Mouse (Mus musculus) lung, postnatal 0 days (tissue): ENCODE results near the gene Bcl3. TPM values are rescaled to one million over a fixed set of nuclear protein-coding genes. Genes with fewer than 3 reads are reported as not detected.

Source experiments
- ATAC-seq: fragments of 200-750 bp; cut with Nextera tagmentation; 2 replicates; pipeline ENCODE4 v1.8.0; 2017; ENCODE audit warnings: moderate library complexity
- DNase-seq: peaks from one replicate; pipeline ENCODE4 v3.0.0-alpha.2; 2016; ENCODE audit warnings: low spot score
- H3K27ac ChIP-seq: fragments of 300-500 bp; sonication (generic); 2 replicates; pipeline ENCODE4 v1.5.1; 2014; ENCODE audit warnings: antibody characterized with exemption, mild to moderate bottlenecking, low read length, mixed read lengths
- H3K27me3 ChIP-seq: fragments of 300-500 bp; sonication (generic); replicated peaks from 2 replicates; pipeline ENCODE4 v1.6.1; 2014; ENCODE audit warnings: low read length, mixed read lengths; ENCODE audit not compliant: insufficient read depth
- H3K36me3 ChIP-seq: fragments of 300-500 bp; sonication (generic); 2 replicates; pipeline ENCODE4 v1.6.1; 2014; ENCODE audit warnings: low read length, mixed read lengths; ENCODE audit not compliant: insufficient read depth
- H3K4me1 ChIP-seq: fragments of 300-500 bp; sonication (generic); 2 replicates; pipeline ENCODE4 v1.6.1; 2014; ENCODE audit warnings: antibody characterized with exemption, low read depth, low read length, mixed read lengths; ENCODE audit not compliant: insufficient read depth
- H3K4me2 ChIP-seq: fragments of 300-500 bp; sonication (generic); replicated peaks from 2 replicates; pipeline ENCODE4 v1.6.1; 2014; ENCODE audit warnings: low read depth, mild to moderate bottlenecking, low read length, moderate library complexity, mixed read lengths
- H3K4me3 ChIP-seq: fragments of 300-500 bp; sonication (generic); 2 replicates; pipeline ENCODE4 v1.5.1; 2014; ENCODE audit warnings: low read depth, low read length
- H3K9ac ChIP-seq: fragments of 300-500 bp; sonication (generic); replicated peaks from 2 replicates; pipeline ENCODE4 v1.6.1; 2014; ENCODE audit warnings: low read depth, mild to moderate bottlenecking
- H3K9me3 ChIP-seq: fragments of 300-500 bp; sonication (generic); 2 replicates; pipeline ENCODE4 v1.6.1; 2016; ENCODE audit warnings: low read length, mixed read lengths
- CTCF ChIP-seq: IDR thresholded peaks from 2 replicates; pipeline ENCODE4 v1.5.1; 2016; ENCODE audit warnings: antibody characterized with exemption, mild to moderate bottlenecking
- EP300 ChIP-seq: IDR thresholded peaks from 2 replicates; pipeline ENCODE4 v1.6.1; 2016; ENCODE audit warnings: antibody characterized with exemption, mild to moderate bottlenecking, control low read depth
- WGBS: fragments of 180-500 bp; shearing (Covaris S2); extraction: QIAGEN DNeasy Blood & Tissue Kit; methylation state at CpG from one replicate; pipeline ENCODE4 v1.1.7; 2014; 5-methylcytosine and 5-hydroxymethylcytosine counted together
- polyA plus RNA-seq: library from polyadenylated mRNA; unstranded; fragments of >200 nt; fragmentation: Nextera tagmentation; extraction: Ambion mirVana; gene quantifications from 2 replicates; pipeline ENCODE4 v1.2.1, GENCODE M21; 2015

Gene Bcl3
- polyA plus RNA-seq, 1 experiment from 2014 or later: 8.3 TPM

DNA sequence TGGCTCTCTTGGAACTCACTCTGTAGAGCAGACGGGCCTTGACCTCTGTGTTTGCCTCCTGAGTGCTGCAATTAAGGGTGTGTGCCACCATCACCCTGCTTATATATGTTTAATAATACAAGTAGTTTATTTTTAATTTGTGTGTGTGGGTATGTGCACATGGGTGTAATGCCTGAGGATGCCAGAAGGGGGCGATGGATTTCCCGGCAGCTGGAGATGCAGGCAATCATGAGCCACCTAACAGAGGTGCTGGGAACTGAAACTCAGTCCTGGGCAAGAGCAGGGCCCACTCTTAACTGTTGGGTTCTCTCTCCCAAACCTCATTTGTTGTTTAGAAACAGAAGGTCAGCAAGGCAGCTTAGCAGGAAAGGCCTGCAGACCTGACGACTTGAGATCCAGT, 42.7 kb downstream of the Bcl3 start:
- ATAC-seq (no peak), DNase-seq (no peak)
- Histone ChIP-seq H3K9ac (no peak overlapping the region), H3K27ac (no peak overlapping the region), H3K27me3 (no peaks in the 10 kb centered on the region), H3K4me3 (no peak overlapping the region), H3K4me1 (no peaks in the 10 kb centered on the region), H3K36me3 (no peaks in the 10 kb centered on the region), H3K9me3 (no peaks in the 10 kb centered on the region), H3K4me2 (no peak overlapping the region)
- 68% methylated on average over 4 of the region's 4 CpGs for WGBS
- TF ChIP-seq EP300 (no peak), CTCF (peak; percentile 44)

DNA sequence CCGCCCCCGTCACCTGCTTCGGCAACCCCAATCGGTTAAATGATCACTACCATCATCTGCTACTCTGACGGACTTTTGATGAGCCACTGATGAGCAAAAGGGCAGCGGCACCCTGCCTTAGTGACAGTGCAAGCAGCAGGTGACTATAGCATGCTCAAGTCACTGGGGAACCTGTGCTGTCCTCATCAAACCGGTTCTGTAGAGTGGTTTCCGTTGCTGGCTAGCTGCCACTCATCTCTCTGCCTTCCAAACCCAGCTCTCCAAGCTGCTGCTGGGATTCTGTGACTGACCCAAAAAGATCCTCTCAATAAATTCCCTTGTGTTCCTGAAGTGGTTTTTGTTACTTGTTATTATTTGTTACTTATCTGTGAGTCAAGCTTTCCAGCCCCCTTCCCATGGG, 43.9 kb downstream of the Bcl3 start:
- Histone ChIP-seq H3K36me3 (no peaks in the 10 kb centered on the region), H3K4me2 (no peak overlapping the region), H3K4me3 (no peak overlapping the region), H3K27me3 (no peaks in the 10 kb centered on the region), H3K27ac (0 out of 2 replicates have a peak overlapping the region, but pooled peaks have one; percentile 32), H3K9me3 (no peaks in the 10 kb centered on the region), H3K4me1 (no peaks in the 10 kb centered on the region), H3K9ac (no peak overlapping the region)
- DNase-seq (peak; percentile 74), ATAC-seq (peak; percentile 75)
- TF ChIP-seq CTCF: no peak
- TF ChIP-seq EP300: peak; percentile 40; the same call in 1 of the 2 replicates
- WGBS: 64% methylated on average over 8 of the region's 8 CpGs

- no peak overlapping the region for H3K9ac ChIP-seq
- ATAC-seq (peak; percentile 41), DNase-seq (no peak)
- H3K4me2 ChIP-seq: no peak overlapping the region
- TF ChIP-seq CTCF (no peak), EP300 (no peak)
- H3K4me3 ChIP-seq: no peak overlapping the region
- no peaks in the 10 kb centered on the region for H3K27me3 ChIP-seq
- no peaks in the 10 kb centered on the region for H3K9me3 ChIP-seq
- H3K4me1 ChIP-seq: no peaks in the 10 kb centered on the region
- H3K36me3 ChIP-seq: no peaks in the 10 kb centered on the region
- 64% methylated on average over 11 of the region's 11 CpGs for WGBS
- no peak overlapping the region for H3K27ac ChIP-seq
These were observed 45.4 kb downstream of the Bcl3 start for GRCm38 (mm10) chr7:19777049-19777723.

- no peak overlapping the region for H3K9ac ChIP-seq
- H3K4me3 ChIP-seq: no peak overlapping the region
- H3K4me1 ChIP-seq: peaks cover 9% of the 10 kb centered on the region; the same call in 1 of the 2 replicates
- WGBS: 28% methylated on average over 4 of the region's 4 CpGs
- ATAC-seq (no peak), DNase-seq (peak; percentile 51)
- 0 out of 2 replicates have a peak overlapping the region, but pooled peaks have one; percentile 23 for H3K4me2 ChIP-seq
- TF ChIP-seq EP300 (no peak), CTCF (no peak)
- peak overlapping the region; percentile 39 for H3K27ac ChIP-seq
- 0 out of 2 replicates have a peak, but pooled peaks cover 2% of the 10 kb centered on the region for H3K36me3 ChIP-seq
- no peaks in the 10 kb centered on the region for H3K27me3 ChIP-seq
- no peaks in the 10 kb centered on the region for H3K9me3 ChIP-seq
These were observed 50.9 kb downstream of the Bcl3 start for GRCm38 (mm10) chr7:19771682-19772081.

DNA sequence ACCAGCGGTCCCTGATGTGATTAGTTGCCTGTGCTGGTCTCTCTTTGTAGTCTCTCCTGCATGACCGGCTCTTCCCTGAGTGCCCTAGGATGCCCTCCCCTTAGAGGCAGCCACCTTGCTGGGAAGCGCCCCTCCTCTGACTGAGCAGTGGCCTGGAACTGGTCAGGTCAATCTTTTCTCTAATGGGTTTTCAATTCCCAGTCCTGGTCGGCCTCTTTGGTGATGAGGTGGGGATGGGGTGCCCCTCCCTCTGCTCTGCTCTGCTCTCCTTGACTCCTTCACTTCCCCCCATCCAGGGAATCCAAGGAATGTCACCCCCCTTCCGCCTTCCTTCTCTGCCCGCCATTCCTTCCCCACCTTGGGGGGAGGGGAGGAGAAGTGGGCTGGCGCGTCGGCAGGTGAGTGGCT, 51.6 kb downstream of the Bcl3 start, which contains the start of gene Bcam:
Bcam (minus strand) TSS at position 33 of the 408 bp plus-strand sequence.
- H3K27me3 ChIP-seq: no peaks in the 10 kb centered on the region
- no peak for TF ChIP-seq CTCF
- TF ChIP-seq EP300: peak; percentile 69
- peaks cover 9% of the 10 kb centered on the region; the same call in 1 of the 2 replicates for H3K4me1 ChIP-seq
- H3K4me2 ChIP-seq: peak within 1 kb of the TSS; percentile 81
- DNase-seq: peak; percentile 85
- H3K4me3 ChIP-seq: peak within 1 kb of the TSS; percentile 67
- H3K36me3 ChIP-seq: 0 out of 2 replicates have a peak, but pooled peaks cover 5% of the 10 kb centered on the region
- ATAC-seq: peak; percentile 77
- no peaks in the 10 kb centered on the region for H3K9me3 ChIP-seq
- H3K27ac ChIP-seq: peak within 1 kb of the TSS; percentile 88
- peak within 1 kb of the TSS; percentile 75 for H3K9ac ChIP-seq
- 3% methylated on average over 9 of the region's 9 CpGs for WGBS

GRCm38 (mm10) chr7:19770375-19770754, 52.2 kb downstream of the Bcl3 start:
- H3K4me2 ChIP-seq: peak overlapping the region; percentile 81
- H3K27ac ChIP-seq: peak overlapping the region; percentile 88
- peak overlapping the region; percentile 67 for H3K4me3 ChIP-seq
- 2% methylated on average over 20 of the region's 28 CpGs for WGBS
- H3K36me3 ChIP-seq: peaks cover 9% of the 10 kb centered on the region; the same call in 1 of the 2 replicates
- ATAC-seq (peak; percentile 80), DNase-seq (peak; percentile 85)
- H3K4me1 ChIP-seq: peaks cover 9% of the 10 kb centered on the region; the same call in 1 of the 2 replicates
- H3K9me3 ChIP-seq: no peaks in the 10 kb centered on the region
- H3K9ac ChIP-seq: peak overlapping the region; percentile 75
- no peaks in the 10 kb centered on the region for H3K27me3 ChIP-seq
- no peak for TF ChIP-seq EP300
- TF ChIP-seq CTCF: no peak
